Mouse (Mus musculus) thymus, postnatal 10 days (tissue): Measurements from ENCODE around the gene Lsamp.

ENCODE experiments used
- DNase-seq, 2 experiments: peaks; one replicate each; pipeline ENCODE4 v3.0.0; 2021; ENCODE audit warnings: low spot score in 2 of 2

Gene Lsamp

GRCm38 (mm10) chr16:39984205-39984634 is at the start of gene Lsamp:
Gene Lsamp (plus strand): TSS chr16:39984361.
- no peak for DNase-seq

DNA sequence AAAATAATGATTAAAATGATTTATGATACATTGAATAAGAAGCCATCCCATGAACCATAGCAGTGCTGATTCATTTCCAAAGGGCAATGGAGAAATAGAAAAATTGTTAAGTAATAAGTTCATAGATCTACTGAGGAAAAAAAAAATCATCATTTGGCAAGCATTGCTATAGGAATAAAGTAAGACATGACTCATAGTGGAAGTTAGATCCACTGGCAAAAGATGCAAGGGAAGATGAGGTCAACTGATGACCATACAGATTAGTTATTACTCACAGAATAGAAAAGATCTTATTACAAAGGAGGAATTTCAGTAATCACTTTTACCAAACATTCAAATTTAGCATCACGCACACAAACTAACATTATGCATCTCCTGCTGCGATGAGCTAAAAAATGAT is 26.5 kb upstream of the Lsamp start:
- no peak for DNase-seq

GRCm38 (mm10) chr16:39972712-39973111 is 11.4 kb upstream of the Lsamp start:
- DNase-seq = no peak

GRCm38 (mm10) chr16:39984635-39985291 is 602 bp downstream of the Lsamp start:
- no peak for DNase-seq

DNA sequence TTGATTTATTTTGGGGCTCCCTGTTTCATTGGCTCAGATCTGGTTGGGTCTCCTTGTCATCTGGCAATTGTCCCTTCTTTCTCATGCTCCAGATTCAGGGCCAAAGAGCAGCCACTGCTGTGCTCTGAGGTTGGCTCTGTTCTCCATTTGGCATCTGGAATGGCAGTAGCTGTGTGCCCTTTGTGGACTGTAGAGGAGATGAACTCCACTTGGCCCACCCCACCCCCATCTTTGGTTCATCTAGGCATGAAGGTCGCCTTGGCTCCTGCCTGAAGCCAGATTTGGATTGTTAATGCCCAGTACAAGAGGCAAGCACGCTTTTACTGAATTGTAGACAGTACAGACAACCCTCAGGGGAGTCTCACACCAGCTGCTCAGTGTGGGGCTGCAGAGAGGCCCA is 4.3 kb downstream of the Lsamp start:
- DNase-seq = no peak

DNA sequence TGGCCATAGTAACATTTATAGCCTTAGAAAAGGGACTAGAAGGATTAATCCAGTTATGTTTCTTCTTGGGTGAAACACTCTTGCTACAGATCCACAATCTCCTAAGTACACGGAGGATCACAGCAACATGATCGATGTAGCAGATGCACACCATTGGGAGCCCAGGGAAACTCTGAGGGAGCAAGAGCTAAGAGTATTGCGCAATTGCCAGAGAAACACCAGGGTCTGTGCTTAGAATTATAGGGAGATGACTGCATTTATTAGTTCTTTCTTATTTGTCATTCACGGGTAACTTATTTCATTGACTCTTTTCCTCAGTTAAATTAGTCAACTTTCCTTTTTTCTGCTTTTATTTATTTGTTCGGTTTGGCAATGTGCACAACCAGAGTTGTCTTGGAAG is 10.7 kb downstream of the Lsamp start:
- no peak for DNase-seq

GRCm38 (mm10) chr16:40008800-40009199 is 24.6 kb downstream of the Lsamp start:
- DNase-seq = no peak

- no peak for DNase-seq
Measured at GRCm38 (mm10) chr16:40011106-40011505, 26.9 kb downstream of the Lsamp start.

DNA sequence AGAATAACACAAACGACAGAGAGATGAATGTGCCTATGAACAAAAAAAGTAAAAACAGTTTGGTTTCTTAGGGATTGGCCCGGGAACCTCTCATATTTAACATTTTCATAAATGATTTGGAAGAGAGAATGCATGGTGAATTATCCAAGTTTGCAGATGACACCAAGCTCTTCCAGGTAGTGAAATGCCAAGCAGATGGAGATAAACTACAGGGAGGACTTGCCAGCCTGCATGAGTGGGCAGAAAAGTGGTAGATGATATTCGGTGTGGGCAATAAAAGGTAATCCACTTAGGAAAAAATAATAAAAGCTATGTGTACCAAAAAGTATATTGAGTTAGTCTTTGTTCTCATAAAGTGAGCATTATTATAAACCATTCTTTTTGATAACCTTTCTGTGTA is 38.5 kb downstream of the Lsamp start:
- no peak for DNase-seq

DNA sequence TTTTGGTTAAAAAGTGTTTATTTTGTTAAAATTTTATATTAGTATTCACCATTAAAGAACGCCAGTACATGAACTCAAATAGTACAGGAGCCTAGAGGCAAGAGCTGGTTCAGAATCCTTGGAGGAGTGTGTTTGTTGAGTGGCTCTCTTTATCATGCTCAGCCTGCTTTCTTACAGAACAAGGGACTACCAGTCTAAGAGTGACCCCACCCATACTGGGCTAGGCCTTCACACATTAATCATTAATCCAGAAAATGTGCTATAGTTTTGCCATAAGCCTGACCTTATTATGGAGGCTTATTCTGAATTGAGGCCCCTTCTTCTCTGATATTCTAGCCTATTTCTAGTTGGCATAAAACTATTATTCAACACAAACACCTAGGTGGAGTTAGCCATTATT is 52.6 kb downstream of the Lsamp start:
- no peak for DNase-seq

GRCm38 (mm10) chr16:40059546-40059945 is 75.4 kb downstream of the Lsamp start:
- no peak for DNase-seq

GRCm38 (mm10) chr16:40059968-40060367 is 75.8 kb downstream of the Lsamp start:
- DNase-seq = no peak

DNA sequence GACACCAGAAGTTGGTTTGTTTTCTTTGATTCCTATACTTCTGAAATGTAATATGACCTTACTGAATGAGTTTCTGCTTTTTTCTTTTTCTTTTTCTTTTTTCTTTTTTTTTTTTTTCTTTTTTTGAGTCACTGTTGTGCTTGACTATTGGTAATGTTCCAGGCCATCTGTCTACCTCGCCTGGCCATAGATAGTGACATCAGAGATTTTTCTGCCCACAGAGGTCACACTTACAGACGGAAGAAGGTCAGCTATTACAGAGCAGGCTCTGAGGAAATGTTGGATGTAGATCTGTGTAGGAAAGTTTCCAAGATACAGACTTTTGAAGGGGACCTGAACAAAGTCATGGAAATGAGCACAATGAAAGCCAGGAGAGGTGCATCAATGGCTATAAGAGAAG is 76.3 kb downstream of the Lsamp start:
- DNase-seq = no peak

DNA sequence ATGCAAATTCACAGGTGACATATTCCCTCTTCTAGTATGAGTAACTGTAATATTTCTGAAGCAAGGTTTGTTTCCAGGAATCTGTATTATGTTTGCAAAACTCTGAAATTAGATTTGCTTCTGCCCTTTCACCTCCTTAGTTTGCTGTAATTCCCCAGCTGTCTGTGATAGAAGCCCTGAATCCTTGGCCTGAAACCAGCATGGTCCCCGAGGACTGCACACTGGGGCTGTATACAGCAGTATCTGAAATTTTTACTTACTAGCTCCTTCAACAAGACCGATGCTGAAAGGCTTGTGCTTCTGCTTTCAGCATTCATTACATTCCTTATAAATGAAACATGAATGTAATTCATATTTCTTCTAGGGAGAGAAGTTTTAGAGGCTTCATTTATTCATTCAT is 91.4 kb downstream of the Lsamp start:
- DNase-seq = no peak

GRCm38 (mm10) chr16:40080224-40080623 is 96.1 kb downstream of the Lsamp start:
- DNase-seq = no peak

DNA sequence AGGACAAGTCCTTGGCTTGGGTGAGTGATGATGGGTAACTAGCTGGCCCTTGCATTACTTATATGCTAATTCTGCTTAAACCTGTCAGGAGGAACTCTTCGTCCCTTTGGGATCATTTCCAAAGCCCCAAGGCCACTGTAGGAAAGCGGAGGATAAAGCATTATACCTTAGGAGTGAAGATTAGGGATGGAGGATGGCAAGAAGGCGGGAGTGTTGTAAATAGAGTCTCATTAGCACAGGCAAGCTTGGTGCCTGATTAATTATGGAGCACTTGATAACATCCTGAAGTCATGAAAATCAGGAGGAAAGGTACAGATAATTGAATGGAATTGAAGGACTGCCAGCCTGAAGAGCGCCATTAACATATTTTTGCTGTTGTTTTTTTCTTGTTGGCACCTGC is 120.2 kb downstream of the Lsamp start:
- DNase-seq = no peak

GRCm38 (mm10) chr16:40182918-40183317 is 198.8 kb downstream of the Lsamp start:
- DNase-seq = no peak

GRCm38 (mm10) chr16:40187987-40188590 is 203.9 kb downstream of the Lsamp start:
- no peak for DNase-seq

DNA sequence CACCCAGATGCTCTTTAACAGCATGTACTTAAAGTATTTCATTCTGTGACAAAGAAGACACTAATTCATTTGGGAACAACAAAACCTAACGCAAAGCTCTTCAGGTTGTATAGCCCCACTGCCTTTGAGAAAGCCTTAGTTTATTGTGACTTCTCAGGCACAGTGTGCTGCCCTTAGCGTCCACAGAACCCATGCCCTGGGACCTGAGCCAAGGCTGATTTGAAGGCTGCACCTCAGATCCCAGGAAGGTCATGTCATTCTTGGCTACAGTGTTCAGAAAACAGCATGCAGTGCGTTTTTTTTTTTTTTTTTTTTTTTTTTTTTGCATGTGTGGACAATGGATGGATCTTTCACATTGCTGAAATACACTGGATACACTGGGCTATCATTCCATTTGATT is 210.2 kb downstream of the Lsamp start:
- DNase-seq = no peak

DNA sequence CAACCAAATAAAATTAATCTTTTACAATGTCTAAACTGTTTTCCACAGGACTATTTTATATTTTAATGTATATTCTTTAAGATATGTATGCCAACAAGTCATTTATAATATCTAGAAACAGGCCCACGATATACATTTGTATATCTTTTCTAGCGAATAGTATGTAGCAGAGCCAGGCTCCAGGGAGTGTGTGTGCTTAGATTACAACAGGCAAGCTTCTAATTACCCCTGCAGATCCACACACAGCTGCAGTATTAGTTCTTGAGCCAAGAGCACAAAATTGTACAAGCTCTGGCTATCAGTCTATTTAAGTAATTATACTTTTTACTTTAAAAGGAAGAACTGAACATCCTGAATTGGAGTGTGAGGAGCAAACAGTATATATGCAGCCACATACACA is 210.7 kb downstream of the Lsamp start:
- DNase-seq = no peak

DNA sequence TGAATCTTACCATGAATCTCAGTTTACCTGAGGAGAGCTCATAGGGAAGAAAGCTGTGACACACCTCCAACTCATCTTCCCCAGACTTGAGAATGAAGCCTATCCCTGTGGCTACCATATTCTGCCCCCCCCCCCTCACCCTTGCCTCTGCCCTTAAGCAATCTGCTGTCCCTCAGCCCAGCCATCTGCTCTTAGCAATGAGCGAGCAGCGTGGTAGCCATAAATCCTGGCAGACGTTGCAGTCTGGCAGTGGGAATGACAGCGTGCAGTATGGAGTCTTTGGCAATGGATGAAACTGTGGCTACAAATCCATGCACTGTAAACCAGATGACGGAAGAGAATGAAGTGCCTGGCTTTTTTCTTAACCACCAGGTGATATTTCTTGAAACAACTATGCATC is 244.5 kb downstream of the Lsamp start:
- no peak for DNase-seq

DNA sequence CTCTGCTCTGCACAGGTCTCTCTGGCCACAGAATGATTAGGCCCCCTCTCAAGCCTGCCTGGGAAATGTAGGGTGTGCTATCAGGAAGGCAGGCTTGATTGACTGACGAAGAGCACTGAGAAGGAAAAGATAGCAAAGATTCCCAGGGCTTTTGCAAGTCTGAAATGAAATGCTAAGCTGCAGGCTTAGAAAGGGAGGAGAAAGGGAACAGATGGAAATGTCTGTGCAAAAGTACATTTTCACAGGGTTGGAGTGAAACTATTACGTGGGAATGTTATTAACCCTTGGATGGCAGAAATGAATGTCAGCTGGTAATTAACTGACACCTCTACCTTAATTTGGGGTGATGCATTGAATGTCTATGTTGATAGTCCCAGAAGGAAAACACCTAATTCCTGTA is 248.9 kb downstream of the Lsamp start:
- DNase-seq = no peak

DNA sequence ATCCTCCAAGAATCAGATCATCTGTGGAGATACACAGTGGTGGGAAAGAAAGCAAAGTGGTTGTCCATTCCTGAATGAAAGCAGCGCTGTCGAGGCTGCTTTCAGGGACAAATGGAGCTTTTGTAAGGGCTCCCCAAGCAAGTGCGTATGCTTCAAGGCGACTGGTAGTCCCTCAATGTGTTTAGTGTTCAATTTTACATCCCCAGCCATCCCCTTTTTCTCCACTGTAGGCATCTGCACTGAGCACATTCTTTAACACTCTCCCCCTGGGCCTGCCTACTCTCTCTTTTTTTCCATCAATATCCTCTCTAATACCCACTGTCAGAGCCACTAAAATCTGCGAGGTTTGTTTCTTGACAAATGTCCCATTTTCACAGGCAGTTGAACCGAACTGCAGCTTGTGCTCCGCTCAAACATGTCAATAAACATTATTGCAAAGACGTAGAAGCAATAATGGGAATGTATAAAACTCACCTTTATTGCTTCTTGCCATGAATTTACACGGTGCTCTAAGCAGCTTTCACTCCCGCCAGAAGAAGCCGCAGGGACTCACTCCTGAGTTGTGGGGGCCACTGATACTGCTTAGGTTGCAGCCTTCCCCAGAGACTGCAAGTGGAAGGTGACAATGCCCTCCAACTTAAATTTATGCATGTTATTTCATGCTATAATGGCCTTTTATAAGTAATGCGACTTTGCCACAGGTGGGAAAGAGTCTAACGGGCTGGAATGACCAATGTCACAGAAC is 250.2 kb downstream of the Lsamp start:
- no peak for DNase-seq
